Mouse (Mus musculus) kidney, postnatal 14 days (tissue): ENCODE results near the gene Ifi211.
"Not testable (repeated sequence)": the region's sequence is repeated elsewhere in the genome, so short reads cannot be mapped to it uniquely, and the experiment has no call there.

Experiments
- DNase-seq: peaks from one replicate; pipeline ENCODE4 v3.0.0; 2022; ENCODE audit warnings: mixed read lengths

Gene Ifi211

GRCm38 (mm10) chr1:173878264-173878663 is 34.6 kb downstream of the Ifi211 start:
- DNase-seq, result not testable (repeated sequence)

- not testable (repeated sequence) for DNase-seq
Observed at GRCm38 (mm10) chr1:173877125-173877524, 35.7 kb downstream of the Ifi211 start.

GRCm38 (mm10) chr1:173868586-173868985 is 44.3 kb downstream of the Ifi211 start:
- not testable (repeated sequence) for DNase-seq

- DNase-seq, result no peak
Observed at GRCm38 (mm10) chr1:173866504-173866903, 46.3 kb downstream of the Ifi211 start.

- not testable (repeated sequence) for DNase-seq
Observed at GRCm38 (mm10) chr1:173853711-173854110, 59.1 kb downstream of the Ifi211 start.

- not testable (repeated sequence) for DNase-seq
Observed at GRCm38 (mm10) chr1:173852853-173853252, 60.0 kb downstream of the Ifi211 start.
